8 mouse cellular contexts compared by ENCODE assay signal in genomic region chr10:62450280-62450640, GRCm38 (mm10). TPM values are rescaled to one million over a fixed set of nuclear protein-coding genes. Genes with fewer than 3 reads are reported as not detected.
DNase-seq lines count a peak whose midpoint lies in the region; ATAC-seq lines count a peak whose summit lies in the region.

No protein-coding gene starts in this region.

- peak overlapping the region; percentile 88 for H3K27ac ChIP-seq in kidney, embryonic 15.5 days
- H3K27ac ChIP-seq in hindbrain, embryonic 15.5 days (replicated peaks), result peak overlapping the region; percentile 98
- peak overlapping the region; percentile 80 for H3K27ac ChIP-seq in midbrain, embryonic 12.5 days (replicated peaks)

- H3K9ac ChIP-seq in kidney, embryonic 15.5 days, result peak overlapping the region; percentile 95; the same call in 1 of the 2 replicates
- H3K9ac ChIP-seq in hindbrain, embryonic 15.5 days, result peak overlapping the region; percentile 96
- H3K9ac ChIP-seq in midbrain, embryonic 12.5 days (replicated peaks), result peak overlapping the region; percentile 28; the same call in 1 of the 2 replicates

- 38% methylated on average over 18 of the region's 18 CpGs for WGBS in kidney, embryonic 15.5 days
- 36% methylated on average over 18 of the region's 18 CpGs for WGBS in hindbrain, embryonic 15.5 days
- 36% methylated on average over 18 of the region's 18 CpGs for WGBS in midbrain, embryonic 12.5 days

- H3K4me1 ChIP-seq in kidney, embryonic 15.5 days, result peaks cover 17% of the 10 kb centered on the region
- H3K4me1 ChIP-seq in hindbrain, embryonic 15.5 days (replicated peaks), result peaks cover 20% of the 10 kb centered on the region
- H3K4me1 ChIP-seq in midbrain, embryonic 12.5 days, result peaks cover 16% of the 10 kb centered on the region

- H3K36me3 ChIP-seq in kidney, embryonic 15.5 days, result peaks cover 23% of the 10 kb centered on the region
- peaks cover 27% of the 10 kb centered on the region for H3K36me3 ChIP-seq in hindbrain, embryonic 15.5 days
- H3K36me3 ChIP-seq in midbrain, embryonic 12.5 days, result peaks cover 32% of the 10 kb centered on the region

- no peaks in the 10 kb centered on the region for H3K27me3 ChIP-seq in kidney, embryonic 15.5 days
- no peaks in the 10 kb centered on the region for H3K27me3 ChIP-seq in hindbrain, embryonic 15.5 days
- no peaks in the 10 kb centered on the region for H3K27me3 ChIP-seq in midbrain, embryonic 12.5 days

- DNase-seq in kidney, postnatal 10 days, result no peak
- no peak for DNase-seq in gastrocnemius, postnatal 25 days
- no peak for DNase-seq in cerebellum, adult 8-10 months
- no peak for DNase-seq in urinary bladder, adult 2 months (ENCODE audit: low spot score)

- ATAC-seq in kidney, embryonic 15.5 days (replicated peaks; ENCODE audit: low FRiP score), result peak; percentile 47
- peak; percentile 21 for ATAC-seq in common myeloid progenitor, adult 5-6 weeks (replicated peaks; ENCODE audit: low read depth, poor library complexity, severe bottlenecking)
- ATAC-seq in hindbrain, embryonic 15.5 days (ENCODE audit: low FRiP score, low read depth), result no peak
- no peak; the same call in 1 of the 2 replicates for ATAC-seq in midbrain, embryonic 12.5 days (ENCODE audit: low FRiP score, low read depth)

- H3K4me2 ChIP-seq in kidney, embryonic 15.5 days, result peak overlapping the region; percentile 61
- peak overlapping the region; percentile 73 for H3K4me2 ChIP-seq in hindbrain, embryonic 15.5 days
- H3K4me2 ChIP-seq in midbrain, embryonic 12.5 days (replicated peaks), result peak overlapping the region; percentile 78

- H3K4me3 ChIP-seq in kidney, embryonic 15.5 days (replicated peaks), result peak overlapping the region; percentile 83
- peak overlapping the region; percentile 88 for H3K4me3 ChIP-seq in hindbrain, embryonic 15.5 days
- H3K4me3 ChIP-seq in midbrain, embryonic 12.5 days, result peak overlapping the region; percentile 94

- no peaks in the 10 kb centered on the region for H3K9me3 ChIP-seq in kidney, embryonic 15.5 days (replicated peaks)
- no peaks in the 10 kb centered on the region for H3K9me3 ChIP-seq in hindbrain, embryonic 15.5 days
- H3K9me3 ChIP-seq in midbrain, embryonic 12.5 days, result no peaks in the 10 kb centered on the region

RNA-seq across cellular contexts. Expression of gene Supv3l1, which starts 0.7 kb away (rescaled TPM):
- polyA plus RNA-seq in kidney, embryonic 15.5 days (2015; fragmentation: Nextera tagmentation; extraction: Ambion mirVana), result 28.1 and 29.9 TPM in 2 replicates
- total RNA-seq in common myeloid progenitor, adult 5-6 weeks (2017), result 44.9 and 61.6 TPM in 2 replicates
- polyA plus RNA-seq in hindbrain, embryonic 15.5 days (2015; fragmentation: Nextera tagmentation; extraction: Ambion mirVana), result 21.3 and 21.5 TPM in 2 replicates
- 27.9 and 29.2 TPM in 2 replicates for polyA plus RNA-seq in midbrain, embryonic 12.5 days (2016; fragmentation: Nextera tagmentation; extraction: Ambion mirVana)
- total RNA-seq in gastrocnemius, postnatal 25 days (2021), result 10 to 100 TPM; 15.3 to 20.1 TPM
- 20.0 and 21.3 TPM in 2 replicates for polyA plus RNA-seq in urinary bladder, adult 2 months (2012; rRNA removed)

RNA-seq across cellular contexts. Expression of gene 4930507D05Rik, which starts 1.0 kb away (rescaled TPM):
- 0.71 and 0.72 TPM in 2 replicates for polyA plus RNA-seq in kidney, embryonic 15.5 days (2015; fragmentation: Nextera tagmentation; extraction: Ambion mirVana)
- 0.19 and 1.0 TPM in 2 replicates for total RNA-seq in common myeloid progenitor, adult 5-6 weeks (2017)
- polyA plus RNA-seq in hindbrain, embryonic 15.5 days (2015; fragmentation: Nextera tagmentation; extraction: Ambion mirVana), result 0.91 and 0.98 TPM in 2 replicates
- 1.1 and 1.3 TPM in 2 replicates for polyA plus RNA-seq in midbrain, embryonic 12.5 days (2016; fragmentation: Nextera tagmentation; extraction: Ambion mirVana)
- total RNA-seq in gastrocnemius, postnatal 25 days (2021), result not detected
- 0.06 and 0.08 TPM in 2 replicates for polyA plus RNA-seq in urinary bladder, adult 2 months (2012; rRNA removed)

RNA-seq across cellular contexts. Expression of gene Hkdc1, which starts 28.0 kb away (rescaled TPM):
- 4.7 and 5.2 TPM in 2 replicates for polyA plus RNA-seq in kidney, embryonic 15.5 days (2015; fragmentation: Nextera tagmentation; extraction: Ambion mirVana)
- total RNA-seq in common myeloid progenitor, adult 5-6 weeks (2017), result not detected in 2 replicates
- 0.59 and 0.97 TPM in 2 replicates for polyA plus RNA-seq in hindbrain, embryonic 15.5 days (2015; fragmentation: Nextera tagmentation; extraction: Ambion mirVana)
- 0.18 and 0.52 TPM in 2 replicates for polyA plus RNA-seq in midbrain, embryonic 12.5 days (2016; fragmentation: Nextera tagmentation; extraction: Ambion mirVana)
- total RNA-seq in gastrocnemius, postnatal 25 days (2021), result under 1 TPM in 1 of 2 experiments, not detected in 1; 0.08 TPM
- polyA plus RNA-seq in urinary bladder, adult 2 months (2012; rRNA removed), result 0.14 and 0.15 TPM in 2 replicates

RNA-seq across cellular contexts. Expression of gene Vps26a, which starts 36.3 kb away (rescaled TPM):
- polyA plus RNA-seq in kidney, embryonic 15.5 days (2015; fragmentation: Nextera tagmentation; extraction: Ambion mirVana), result 79.3 and 81.7 TPM in 2 replicates
- total RNA-seq in common myeloid progenitor, adult 5-6 weeks (2017), result 76.1 and 81.7 TPM in 2 replicates
- 53.9 and 57.2 TPM in 2 replicates for polyA plus RNA-seq in hindbrain, embryonic 15.5 days (2015; fragmentation: Nextera tagmentation; extraction: Ambion mirVana)
- 80.7 and 84.2 TPM in 2 replicates for polyA plus RNA-seq in midbrain, embryonic 12.5 days (2016; fragmentation: Nextera tagmentation; extraction: Ambion mirVana)
- 10 to 100 TPM; 24.7 to 25.6 TPM for total RNA-seq in gastrocnemius, postnatal 25 days (2021)
- 49.9 and 50.6 TPM in 2 replicates for polyA plus RNA-seq in urinary bladder, adult 2 months (2012; rRNA removed)

Comparison
In these comparisons a context has a peak if more than half of its experiments do, and no peak if none do; other contexts are left out.
1. ATAC-seq: peak in kidney, embryonic 15.5 days (single experiment) and common myeloid progenitor, adult 5-6 weeks (single experiment); none in hindbrain, embryonic 15.5 days (single experiment) and midbrain, embryonic 12.5 days (single experiment).
2. H3K9ac ChIP-seq: peak in every context shown above with its lines; median percentile 96 in hindbrain, embryonic 15.5 days; 95 in kidney, embryonic 15.5 days; 28 in midbrain, embryonic 12.5 days.
3. Peak in every context shown above with its lines, with median percentiles within 50 percentile points of each other: H3K27ac ChIP-seq, H3K4me2 ChIP-seq and H3K4me3 ChIP-seq.